Mouse (Mus musculus): Measurements from ENCODE around the gene Dand5.
A peak's percentile ranks its signal among the peaks of the same experiment; 100 is the strongest.

The Dand5 gene

GRCm38 (mm10) chr8:84799136-84799931 lies 23.3 kb downstream of the Dand5 start:
- no peak for DNase-seq

- DNase-seq, result no peak
Measured at GRCm38 (mm10) chr8:84798446-84799135, 24.0 kb downstream of the Dand5 start.

GRCm38 (mm10) chr8:84797971-84798370 lies 24.7 kb downstream of the Dand5 start:
- DNase-seq, result no peak

- no peak for DNase-seq
Measured at GRCm38 (mm10) chr8:84797256-84797797, 25.3 kb downstream of the Dand5 start.

- DNase-seq, result no peak
Measured at GRCm38 (mm10) chr8:84794486-84794885, 28.1 kb downstream of the Dand5 start.

GRCm38 (mm10) chr8:84793791-84794485 lies 28.7 kb downstream of the Dand5 start:
- DNase-seq, result no peak

- DNase-seq, result no peak
Measured at GRCm38 (mm10) chr8:84793134-84793533, 29.5 kb downstream of the Dand5 start.

GRCm38 (mm10) chr8:84792429-84792947 lies 30.1 kb downstream of the Dand5 start:
- DNase-seq, result no peak

GRCm38 (mm10) chr8:84790537-84790936 lies 32.1 kb downstream of the Dand5 start:
- no peak for DNase-seq

GRCm38 (mm10) chr8:84789855-84790486 lies 32.7 kb downstream of the Dand5 start:
- no peak for DNase-seq

- DNase-seq, result no peak
Measured at GRCm38 (mm10) chr8:84789345-84789744, 33.3 kb downstream of the Dand5 start.

- DNase-seq, result peak; percentile 80
Measured at GRCm38 (mm10) chr8:84788896-84789295, 33.7 kb downstream of the Dand5 start.

- DNase-seq, result no peak
Measured at GRCm38 (mm10) chr8:84787523-84788302, 34.9 kb downstream of the Dand5 start.

GRCm38 (mm10) chr8:84786801-84787467 lies 35.7 kb downstream of the Dand5 start:
- no peak for DNase-seq

- peak; percentile 60 for DNase-seq
Measured at GRCm38 (mm10) chr8:84785756-84786677, 36.6 kb downstream of the Dand5 start.

GRCm38 (mm10) chr8:84785506-84785755 lies 37.2 kb downstream of the Dand5 start:
- DNase-seq, result no peak

- no peak for DNase-seq
Measured at GRCm38 (mm10) chr8:84784681-84785505, 37.7 kb downstream of the Dand5 start.

GRCm38 (mm10) chr8:84783919-84784581 lies 38.6 kb downstream of the Dand5 start:
- no peak for DNase-seq
